Mouse (Mus musculus) thymus, postnatal 36 days (tissue): Measurements from ENCODE around the gene Msh3.
A peak's percentile ranks its signal among the peaks of the same experiment; 100 is the strongest.
"Not testable (repeated sequence)": the region's sequence is repeated elsewhere in the genome, so short reads cannot be mapped to it uniquely, and the experiment has no call there.

Source experiments
- DNase-seq, 2 experiments: peaks; one replicate each; pipeline ENCODE4 v3.0.0; 2022; ENCODE audit warnings: mixed read lengths in 2 of 2

The Msh3 gene

GRCm38 (mm10) chr13:92354456-92355271, at the start of gene Msh3, which contains the start of gene Dhfr:
Msh3 (minus strand) TSS chr13:92355003.
Dhfr (plus strand) TSS chr13:92354726.
- peak; percentile 97 to 98 for DNase-seq

- DNase-seq: no peak
These were observed 48.7 kb upstream of the Msh3 start for GRCm38 (mm10) chr13:92403496-92403895.

GRCm38 (mm10) chr13:92402063-92402462, 47.3 kb upstream of the Msh3 start:
- no peak for DNase-seq

DNA sequence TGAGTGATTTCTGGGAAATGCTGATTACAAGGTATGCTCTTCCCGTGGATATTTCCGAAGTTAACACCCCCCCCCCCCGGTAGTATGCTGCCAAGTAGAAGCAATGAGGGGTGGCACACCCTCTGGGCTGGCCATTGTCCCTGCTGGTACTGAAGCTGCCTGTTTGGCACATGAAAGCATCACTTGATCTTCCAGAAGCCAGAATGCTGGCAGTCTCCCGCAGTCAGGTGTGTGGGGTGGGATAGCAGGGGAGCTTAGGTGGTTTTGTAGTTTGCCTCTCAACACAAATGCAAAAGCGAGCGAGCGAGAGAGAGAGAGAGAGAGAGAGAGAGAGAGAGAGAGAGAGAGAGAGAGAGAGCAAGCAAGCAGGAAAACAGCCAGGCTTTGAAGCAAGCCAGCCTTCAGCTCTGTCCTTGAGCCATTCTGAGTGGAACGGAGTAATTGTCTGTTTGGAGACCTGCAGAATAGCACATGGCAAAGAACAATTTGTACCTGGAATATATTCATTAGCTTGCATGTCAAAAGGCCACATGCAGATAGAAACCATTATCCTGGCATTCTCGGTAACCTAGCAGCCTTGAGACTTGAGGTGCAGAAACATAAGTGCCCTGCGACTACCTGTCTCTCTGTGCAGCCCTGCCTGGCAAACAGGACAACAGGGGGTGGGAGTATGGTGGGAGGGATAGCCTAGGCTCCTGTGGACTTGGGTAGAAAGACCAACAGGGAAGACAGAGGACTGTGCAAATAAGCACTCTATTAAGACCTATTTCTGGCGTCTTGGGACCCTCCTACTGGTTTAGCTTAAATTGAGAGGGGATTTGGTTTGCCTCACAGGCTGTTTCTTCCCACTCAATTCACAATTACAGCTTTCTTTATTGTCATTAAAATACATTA, 43.9 kb upstream of the Msh3 start:
- no peak for DNase-seq

DNA sequence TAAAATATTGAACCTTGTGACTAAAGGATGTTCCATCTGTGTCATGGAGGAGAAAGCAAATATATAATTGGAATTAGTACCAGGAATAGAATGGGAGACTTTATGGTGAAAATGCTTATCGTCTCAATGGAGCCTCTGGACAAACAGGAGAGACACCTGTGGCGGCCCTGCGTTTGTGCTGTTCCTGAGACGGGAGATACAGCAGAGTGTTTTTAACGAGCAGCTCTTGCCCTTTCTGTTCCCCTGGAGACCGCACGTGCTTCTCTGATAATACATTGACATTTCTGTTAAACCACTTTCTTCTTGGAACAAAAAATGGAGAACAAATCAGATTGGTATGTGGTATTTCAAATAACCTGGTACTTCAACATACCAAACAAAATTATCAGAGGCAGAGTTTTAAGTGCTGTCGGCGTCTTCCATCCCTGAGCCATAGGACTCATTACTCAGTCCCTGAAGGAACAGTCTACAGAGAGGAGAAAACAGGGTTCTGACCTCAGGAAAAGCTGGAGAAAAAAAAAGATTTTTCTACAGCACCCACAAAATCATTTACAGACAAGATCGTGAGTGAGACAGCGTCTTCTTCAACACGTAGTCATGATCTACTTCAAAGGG, 38.4 kb upstream of the Msh3 start:
- no peak for DNase-seq

DNA sequence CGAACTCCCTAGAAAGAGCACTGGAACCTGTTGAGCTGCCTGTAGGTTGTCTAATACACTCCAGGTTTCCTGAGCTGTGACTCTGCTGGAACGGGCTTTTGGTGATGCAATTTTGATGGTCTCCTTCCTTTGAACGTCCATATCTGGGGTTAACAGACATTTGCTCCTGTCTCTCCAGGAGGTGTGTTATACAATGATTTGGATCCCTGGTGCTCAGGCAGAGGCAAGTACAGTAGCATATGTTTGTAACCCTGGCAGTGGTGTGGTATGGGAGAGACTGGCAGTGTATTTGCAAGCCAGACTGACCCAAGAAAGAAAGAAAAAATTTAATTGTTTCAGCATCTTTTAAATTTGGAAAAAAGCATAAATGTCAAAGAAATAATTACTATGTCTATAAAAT, 32.6 kb upstream of the Msh3 start:
- DNase-seq: no peak

DNA sequence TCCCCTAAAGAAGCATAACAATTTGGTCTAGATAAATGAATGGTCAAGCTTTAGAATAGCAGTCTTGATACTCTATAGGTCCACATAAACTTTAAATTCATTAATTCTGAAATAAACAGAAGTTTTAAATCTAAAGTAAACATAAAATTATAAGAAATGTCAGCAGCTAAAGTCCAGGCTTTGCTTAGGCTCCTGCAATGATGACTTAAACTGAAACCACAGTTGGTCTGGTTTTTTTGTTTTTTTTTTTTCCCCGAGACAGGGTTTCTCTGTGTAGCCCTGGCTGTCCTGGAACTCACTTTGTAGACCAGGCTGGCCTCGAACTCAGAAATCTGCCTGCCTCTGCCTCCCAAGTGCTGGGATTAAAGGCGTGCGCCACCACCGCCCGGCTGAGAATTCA, 16.7 kb upstream of the Msh3 start:
- not testable (repeated sequence) for DNase-seq

DNA sequence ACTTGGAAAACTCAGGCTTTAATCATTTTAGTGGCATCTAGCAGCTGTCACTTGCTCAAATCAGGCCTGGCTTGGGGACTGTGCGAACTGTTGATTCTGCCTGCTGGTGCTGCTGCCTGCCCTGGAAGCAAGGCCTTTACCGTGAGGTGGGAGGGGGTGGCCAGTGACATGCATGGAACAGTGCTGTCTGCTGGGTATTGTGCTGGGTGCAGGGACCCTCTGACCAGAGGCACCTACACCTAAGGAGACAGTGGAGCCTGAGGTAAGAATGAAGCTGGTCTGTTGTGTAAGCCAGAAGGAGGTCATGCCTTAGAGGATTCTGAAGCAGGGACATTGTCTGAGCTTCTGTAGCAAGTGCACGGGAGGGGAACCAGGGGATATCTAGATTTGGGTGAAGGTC, 16.0 kb upstream of the Msh3 start:
- DNase-seq: no peak

DNA sequence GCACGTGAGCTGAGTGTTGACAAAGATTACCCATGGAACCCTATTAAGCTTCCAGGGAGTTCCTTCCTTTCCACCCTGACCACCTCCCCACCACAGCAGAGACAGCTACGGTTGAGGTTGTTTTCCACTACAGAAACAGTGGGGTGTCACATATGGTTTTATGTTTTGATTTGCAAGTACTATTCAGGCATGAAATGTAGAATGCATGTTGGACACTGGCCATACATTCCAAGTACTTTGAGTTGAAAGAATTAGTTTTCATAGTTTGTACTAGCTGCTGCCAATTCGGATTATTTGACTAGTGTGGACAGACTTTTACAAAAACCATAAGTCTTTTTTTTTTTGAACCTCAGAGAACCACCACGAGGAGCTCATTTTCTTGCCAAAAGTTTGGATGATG, 10.5 kb upstream of the Msh3 start:
- no peak for DNase-seq

- no peak for DNase-seq
These were observed 6.8 kb upstream of the Msh3 start for GRCm38 (mm10) chr13:92361609-92362008.

- no peak for DNase-seq
These were observed 2.8 kb upstream of the Msh3 start for GRCm38 (mm10) chr13:92357644-92358043.

GRCm38 (mm10) chr13:92356376-92356775, 1.6 kb upstream of the Msh3 start:
- no peak for DNase-seq

GRCm38 (mm10) chr13:92355272-92355643, 455 bp upstream of the Msh3 start:
- no peak for DNase-seq

DNA sequence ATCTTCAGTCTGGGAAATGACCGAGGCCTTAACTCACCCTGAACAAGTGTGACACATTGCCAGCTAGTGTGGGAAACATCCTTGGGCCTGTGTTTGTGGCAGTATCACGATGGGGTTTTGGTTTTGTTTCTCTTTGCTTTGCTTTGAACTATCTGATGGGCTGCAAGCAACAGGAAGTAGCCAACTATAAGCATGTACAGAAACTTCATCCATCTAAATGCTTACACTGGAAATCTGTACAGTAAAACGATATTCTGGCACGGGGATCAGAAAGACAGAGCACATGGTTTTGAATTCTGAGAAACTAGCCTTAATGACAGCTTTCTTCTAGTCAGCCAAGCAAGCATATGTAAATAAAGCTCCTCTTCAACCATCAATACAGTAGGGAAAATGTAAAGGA, 847 bp downstream of the Msh3 start:
- no peak for DNase-seq

DNA sequence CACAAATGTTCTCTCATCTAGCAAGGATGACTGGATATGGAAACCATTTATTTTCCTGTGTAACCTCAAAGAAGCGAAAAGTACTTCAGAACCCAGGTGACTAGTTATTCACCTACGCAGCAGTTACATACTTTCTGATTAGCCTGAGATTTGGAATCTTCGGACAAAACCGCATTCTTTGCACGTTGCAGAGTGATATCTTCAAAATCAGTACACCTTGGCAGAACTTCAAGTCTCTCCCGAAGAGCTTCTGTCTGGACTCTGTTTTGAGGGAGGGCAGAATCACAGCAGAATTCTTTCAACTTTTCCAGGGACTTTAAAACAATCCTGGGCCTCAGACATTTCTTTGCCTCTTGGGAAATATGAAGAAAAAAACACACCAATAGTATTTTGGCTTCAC, 3.7 kb downstream of the Msh3 start:
- DNase-seq: no peak

GRCm38 (mm10) chr13:92346338-92346737, 8.5 kb downstream of the Msh3 start:
- no peak for DNase-seq

GRCm38 (mm10) chr13:92344033-92344432, 10.8 kb downstream of the Msh3 start:
- DNase-seq: no peak

DNA sequence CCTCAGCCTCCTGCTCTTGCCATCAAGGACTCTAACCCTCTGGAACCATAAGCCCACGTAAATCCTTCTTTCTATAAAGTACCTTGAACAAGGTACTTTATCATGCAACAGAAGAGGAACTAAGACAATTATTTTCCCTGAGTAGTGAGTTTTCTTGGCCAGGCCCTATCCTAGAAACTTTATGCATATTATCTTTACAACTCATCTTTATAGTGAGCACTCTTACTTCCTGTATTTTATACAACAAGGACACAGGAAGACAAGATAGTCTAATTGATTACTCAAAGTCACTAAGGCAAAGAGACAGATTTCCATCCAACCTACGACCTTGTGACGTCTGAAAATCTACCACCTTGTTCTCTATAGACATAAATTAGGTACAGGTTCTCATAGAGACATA, 15.0 kb downstream of the Msh3 start:
- DNase-seq: no peak

DNA sequence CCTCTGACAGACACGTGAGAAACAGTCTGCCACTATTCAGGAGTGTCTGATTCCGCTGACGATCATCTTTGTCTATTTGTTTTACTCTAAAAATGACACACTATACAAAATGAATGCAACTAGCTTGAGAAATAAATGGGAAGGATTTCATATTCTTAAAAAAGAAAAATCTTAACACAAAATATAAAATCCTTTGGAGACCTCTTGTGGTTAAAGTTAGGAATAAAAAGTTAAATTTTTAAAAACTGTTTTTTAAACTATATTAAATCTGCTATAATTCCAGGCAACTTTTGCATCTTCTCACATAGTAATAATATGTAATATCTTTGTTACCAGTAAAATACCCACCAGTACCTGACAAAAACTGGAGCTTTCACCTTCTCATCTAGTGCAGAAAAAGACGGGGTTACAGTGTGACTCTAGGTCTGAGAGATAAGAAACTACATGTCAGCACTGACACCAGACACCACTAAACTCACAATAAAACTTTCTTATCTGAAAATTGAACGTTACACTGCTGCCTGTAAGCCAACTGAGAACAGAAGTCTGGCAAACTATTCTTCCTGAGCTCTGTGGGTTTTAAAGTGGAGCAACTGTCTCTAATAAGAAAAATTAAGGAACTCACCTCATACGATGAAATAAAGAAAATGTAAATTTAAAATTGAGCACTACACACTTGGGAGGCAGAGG, 16.9 kb downstream of the Msh3 start:
- no peak for DNase-seq

DNA sequence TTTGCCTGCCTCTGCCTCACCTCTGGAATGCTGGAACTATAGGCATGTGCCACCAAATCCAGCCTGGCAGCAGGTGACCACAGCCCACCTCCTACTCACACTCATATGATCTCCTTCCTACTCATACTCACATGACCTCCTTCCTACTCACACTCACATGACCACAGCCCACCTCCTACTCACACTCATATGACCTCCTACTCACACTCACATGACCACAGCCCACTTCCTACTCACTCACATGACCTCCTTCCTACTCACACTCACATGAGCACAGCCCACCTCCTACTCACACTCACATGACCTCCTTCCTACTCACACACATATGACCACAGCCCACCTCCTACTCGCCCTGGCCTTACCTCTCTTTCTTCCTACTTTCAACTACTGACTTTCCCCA, 17.9 kb downstream of the Msh3 start:
- no peak for DNase-seq

DNA sequence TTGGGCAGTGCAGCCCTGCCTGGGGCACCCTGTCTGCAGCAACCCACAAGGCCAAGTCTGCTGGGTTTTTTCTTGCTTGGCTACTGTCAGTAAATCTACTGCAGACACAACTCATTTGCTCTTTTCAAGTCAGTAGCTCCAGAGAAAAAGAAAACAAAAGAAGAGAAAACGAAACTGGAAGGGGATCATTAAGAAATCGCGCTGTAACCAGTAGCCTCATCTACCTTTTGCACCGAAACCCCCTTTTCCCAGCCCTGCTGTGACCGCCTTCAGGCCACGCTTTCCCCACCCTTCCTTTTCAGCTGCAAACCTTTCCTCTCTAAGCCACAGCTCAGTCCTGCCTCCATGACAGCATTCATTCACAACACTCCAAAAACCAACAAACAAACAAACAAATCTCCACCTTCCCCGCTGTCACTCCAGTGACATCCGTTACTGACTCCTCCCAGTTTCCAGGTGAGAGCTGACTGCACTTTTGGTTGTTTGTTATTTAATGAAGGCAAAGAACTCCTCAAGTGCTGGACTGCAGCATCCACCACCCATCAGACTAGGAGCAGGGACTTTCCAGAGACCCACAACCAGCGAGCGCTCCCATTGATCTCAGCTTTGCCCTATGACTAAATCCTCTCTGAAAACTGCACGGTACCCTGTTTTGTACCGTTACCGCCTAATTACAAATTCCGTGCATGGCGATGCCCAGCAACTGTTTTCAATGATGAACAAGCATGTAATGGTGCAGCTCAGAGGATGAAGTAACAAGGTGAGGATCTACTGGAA, 22.5 kb downstream of the Msh3 start:
- DNase-seq: no peak

DNA sequence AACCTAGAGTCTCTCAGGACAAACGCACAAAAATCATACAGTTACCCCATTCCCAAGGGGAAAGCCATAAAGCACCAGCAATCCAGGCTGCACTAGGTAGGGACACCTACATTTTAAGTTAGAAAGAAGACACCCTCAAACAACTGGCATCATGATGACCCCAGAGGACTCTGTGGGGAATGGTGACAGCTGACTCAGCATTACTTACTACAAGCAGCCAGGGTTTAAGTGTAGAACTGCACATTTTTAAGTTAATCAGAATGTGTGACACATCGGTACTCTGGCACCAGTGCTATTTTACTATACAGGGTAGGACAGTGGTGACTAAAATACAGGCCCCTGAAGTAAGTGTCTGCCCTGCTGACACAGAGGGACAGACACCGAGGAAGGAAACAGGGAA, 24.2 kb downstream of the Msh3 start:
- no peak for DNase-seq
